Mouse (Mus musculus): ENCODE results near the gene Lgi4. TPM values are rescaled to one million over a fixed set of nuclear protein-coding genes. Genes with fewer than 3 reads are reported as not detected.

The Lgi4 gene
- total and polyA plus RNA-seq, 3 experiments = 0.05 TPM; not detected in 2

- no peak for ATAC-seq (ENCODE audit: extremely low read depth, insufficient number of reproducible peaks, low FRiP score, poor library complexity, severe bottlenecking)
- H3K27me3 ChIP-seq (ENCODE audit: insufficient read depth, low read length) = peaks cover 4% of the 10 kb centered on the region; the same call in 1 of the 2 replicates
These were observed 5.2 kb upstream of the Lgi4 start for GRCm38 (mm10) chr7:31053882-31054447.

GRCm38 (mm10) chr7:31054661-31055320, 4.4 kb upstream of the Lgi4 start:
- Histone ChIP-seq H3K9me3 (replicated peaks) (peaks cover 49% of the 10 kb centered on the region), H3K36me3 (replicated peaks) (no peaks in the 10 kb centered on the region), H3K27me3 (ENCODE audit: insufficient read depth, low read length) (peaks cover 4% of the 10 kb centered on the region; the same call in 1 of the 2 replicates), H3K4me1 (ENCODE audit: insufficient read depth, low read depth, low read length) (no peaks in the 10 kb centered on the region), H3K4me3 (ENCODE audit: low read depth, low read length) (no peak overlapping the region)
- DNase-seq (ENCODE audit: low spot score) = no peak
- ATAC-seq (ENCODE audit: extremely low read depth, insufficient number of reproducible peaks, low FRiP score, poor library complexity, severe bottlenecking) = no peak
- TF ChIP-seq CTCF (IDR thresholded peaks at IDR 0.05; ENCODE audit: low read depth, low read length) (no peak), TAL1 (conservative IDR thresholded peaks at IDR 0.05; ENCODE audit: low read depth, low read length) (no peak), GATA1 (IDR thresholded peaks at IDR 0.05; ENCODE audit: borderline replicate concordance, low read length) (no peak), POLR2AphosphoS5 (IDR thresholded peaks at IDR 0.05; ENCODE audit: insufficient replicate concordance, low read depth, low read length) (no peak), GATA2 (IDR thresholded peaks at IDR 0.05; ENCODE audit: borderline replicate concordance, low read depth, low read length) (no peak)

More at GRCm38 (mm10) chr7:31053882-31054447, 5.2 kb upstream of the Lgi4 start:
- Histone ChIP-seq H3K4me3 (ENCODE audit: low read depth, low read length) (no peak overlapping the region), H3K9me3 (replicated peaks) (peaks cover 45% of the 10 kb centered on the region), H3K4me1 (ENCODE audit: insufficient read depth, low read depth, low read length) (no peaks in the 10 kb centered on the region), H3K36me3 (replicated peaks) (no peaks in the 10 kb centered on the region)
- no peak for DNase-seq (ENCODE audit: low spot score)
- TF ChIP-seq GATA2 (IDR thresholded peaks at IDR 0.05; ENCODE audit: borderline replicate concordance, low read depth, low read length) (no peak), CTCF (IDR thresholded peaks at IDR 0.05; ENCODE audit: low read depth, low read length) (no peak), TAL1 (conservative IDR thresholded peaks at IDR 0.05; ENCODE audit: low read depth, low read length) (no peak)

GRCm38 (mm10) chr7:31055354-31055824, 3.8 kb upstream of the Lgi4 start:
- DNase-seq (ENCODE audit: low spot score) (no peak), ATAC-seq (ENCODE audit: extremely low read depth, insufficient number of reproducible peaks, low FRiP score, poor library complexity, severe bottlenecking) (no peak)
- Histone ChIP-seq H3K4me3 (ENCODE audit: low read depth, low read length) (no peak overlapping the region), H3K27me3 (ENCODE audit: insufficient read depth, low read length) (peaks cover 4% of the 10 kb centered on the region; the same call in 1 of the 2 replicates), H3K36me3 (replicated peaks) (no peaks in the 10 kb centered on the region), H3K9me3 (replicated peaks) (peaks cover 51% of the 10 kb centered on the region), H3K4me1 (ENCODE audit: insufficient read depth, low read depth, low read length) (no peaks in the 10 kb centered on the region)
- no peak for TF ChIP-seq TAL1 (conservative IDR thresholded peaks at IDR 0.05; ENCODE audit: low read depth, low read length)
- TF ChIP-seq POLR2AphosphoS5 (IDR thresholded peaks at IDR 0.05; ENCODE audit: insufficient replicate concordance, low read depth, low read length) = no peak
- no peak for TF ChIP-seq GATA2 (IDR thresholded peaks at IDR 0.05; ENCODE audit: borderline replicate concordance, low read depth, low read length)
- no peak for TF ChIP-seq CTCF (IDR thresholded peaks at IDR 0.05; ENCODE audit: low read depth, low read length)
- TF ChIP-seq GATA1 (IDR thresholded peaks at IDR 0.05; ENCODE audit: borderline replicate concordance, low read length) = no peak

GRCm38 (mm10) chr7:31055883-31056282, 3.3 kb upstream of the Lgi4 start:
- TF ChIP-seq CTCF (IDR thresholded peaks at IDR 0.05; ENCODE audit: low read depth, low read length) = no peak
- TF ChIP-seq TAL1 (conservative IDR thresholded peaks at IDR 0.05; ENCODE audit: low read depth, low read length) = no peak
- no peak for TF ChIP-seq GATA2 (IDR thresholded peaks at IDR 0.05; ENCODE audit: borderline replicate concordance, low read depth, low read length)
- no peak for TF ChIP-seq GATA1 (IDR thresholded peaks at IDR 0.05; ENCODE audit: borderline replicate concordance, low read length)
- TF ChIP-seq POLR2AphosphoS5 (IDR thresholded peaks at IDR 0.05; ENCODE audit: insufficient replicate concordance, low read depth, low read length) = no peak
- Histone ChIP-seq H3K4me3 (ENCODE audit: low read depth, low read length) (no peak overlapping the region), H3K9me3 (replicated peaks) (peaks cover 53% of the 10 kb centered on the region), H3K4me1 (ENCODE audit: insufficient read depth, low read depth, low read length) (no peaks in the 10 kb centered on the region), H3K36me3 (replicated peaks) (no peaks in the 10 kb centered on the region), H3K27me3 (ENCODE audit: insufficient read depth, low read length) (peaks cover 4% of the 10 kb centered on the region; the same call in 1 of the 2 replicates)
- ATAC-seq (ENCODE audit: extremely low read depth, insufficient number of reproducible peaks, low FRiP score, poor library complexity, severe bottlenecking) = no peak
- DNase-seq (ENCODE audit: low spot score) = no peak

- DNase-seq (ENCODE audit: low spot score) (no peak), ATAC-seq (ENCODE audit: extremely low read depth, insufficient number of reproducible peaks, low FRiP score, poor library complexity, severe bottlenecking) (no peak)
- Histone ChIP-seq H3K4me3 (ENCODE audit: low read depth, low read length) (no peak overlapping the region), H3K9me3 (replicated peaks) (peaks cover 52% of the 10 kb centered on the region), H3K4me1 (ENCODE audit: insufficient read depth, low read depth, low read length) (no peaks in the 10 kb centered on the region), H3K36me3 (replicated peaks) (no peaks in the 10 kb centered on the region), H3K27me3 (ENCODE audit: insufficient read depth, low read length) (peaks cover 4% of the 10 kb centered on the region; the same call in 1 of the 2 replicates)
- TF ChIP-seq GATA2 (IDR thresholded peaks at IDR 0.05; ENCODE audit: borderline replicate concordance, low read depth, low read length) = no peak
These were observed 2.7 kb upstream of the Lgi4 start for GRCm38 (mm10) chr7:31056448-31056847.

GRCm38 (mm10) chr7:31057071-31057470, 2.1 kb upstream of the Lgi4 start, which contains the start of gene Fxyd1:
Gene Fxyd1 (minus strand): TSS chr7:31057199.
- DNase-seq (ENCODE audit: low spot score) (no peak), ATAC-seq (ENCODE audit: extremely low read depth, insufficient number of reproducible peaks, low FRiP score, poor library complexity, severe bottlenecking) (no peak)
- no peaks in the 10 kb centered on the region for H3K36me3 ChIP-seq (replicated peaks)
- TF ChIP-seq GATA1 (IDR thresholded peaks at IDR 0.05; ENCODE audit: borderline replicate concordance, low read length) = no peak
- TF ChIP-seq POLR2AphosphoS5 (IDR thresholded peaks at IDR 0.05; ENCODE audit: insufficient replicate concordance, low read depth, low read length) = no peak
- no peak for TF ChIP-seq CTCF (IDR thresholded peaks at IDR 0.05; ENCODE audit: low read depth, low read length)
- no peak for TF ChIP-seq TAL1 (conservative IDR thresholded peaks at IDR 0.05; ENCODE audit: low read depth, low read length)
- TF ChIP-seq GATA2 (IDR thresholded peaks at IDR 0.05; ENCODE audit: borderline replicate concordance, low read depth, low read length) = no peak
- peaks cover 48% of the 10 kb centered on the region for H3K9me3 ChIP-seq (replicated peaks)
- no peaks in the 10 kb centered on the region for H3K4me1 ChIP-seq (ENCODE audit: insufficient read depth, low read depth, low read length)
- no peak within 1 kb of the TSS for H3K4me3 ChIP-seq (ENCODE audit: low read depth, low read length)
- H3K27me3 ChIP-seq (ENCODE audit: insufficient read depth, low read length) = no peaks in the 10 kb centered on the region
